Mouse (Mus musculus) forebrain, embryonic 14.5 days (tissue): ENCODE results near the gene Rcbtb2. TPM values are rescaled to one million over a fixed set of nuclear protein-coding genes. Genes with fewer than 3 reads are reported as not detected.

Experiments
- ATAC-seq: fragments of 200-750 bp; cut with Nextera tagmentation; 2 replicates; pipeline ENCODE4 v1.8.0; 2017; ENCODE audit warnings: mild to moderate bottlenecking, moderate library complexity
- DNase-seq: peaks from one replicate; pipeline ENCODE4 v3.0.0-alpha.2; 2015; ENCODE audit warnings: low spot score
- H3K27ac ChIP-seq: fragments of 300-500 bp; sonication (generic); 2 replicates; pipeline ENCODE4 v1.5.1; 2014; ENCODE audit warnings: low read depth, mild to moderate bottlenecking, control low read depth, low read length, moderate library complexity
- H3K27me3 ChIP-seq: fragments of 300-500 bp; sonication (generic); replicated peaks from 2 replicates; pipeline ENCODE4 v1.6.1; 2014; ENCODE audit warnings: low read length, control low read depth, mixed read lengths; ENCODE audit not compliant: control insufficient read depth, insufficient read depth
- H3K36me3 ChIP-seq: fragments of 300-500 bp; sonication (generic); 2 replicates; pipeline ENCODE4 v1.6.1; 2014; ENCODE audit warnings: low read length, control low read depth; ENCODE audit not compliant: control insufficient read depth, insufficient read depth
- H3K4me1 ChIP-seq: fragments of 300-500 bp; sonication (generic); 2 replicates; pipeline ENCODE4 v1.6.1; 2014; ENCODE audit warnings: antibody characterized with exemption, low read length, control low read depth; ENCODE audit not compliant: control insufficient read depth, insufficient read depth
- H3K4me2 ChIP-seq: fragments of 300-500 bp; sonication (generic); 2 replicates; pipeline ENCODE4 v1.6.1; 2014; ENCODE audit warnings: mild to moderate bottlenecking, control low read depth, low read length
- H3K4me3 ChIP-seq: fragments of 300-500 bp; sonication (generic); 2 replicates; pipeline ENCODE4 v1.5.1; 2014; ENCODE audit warnings: low read depth, low read length, control low read depth
- H3K9ac ChIP-seq: fragments of 300-500 bp; sonication (generic); 2 replicates; pipeline ENCODE4 v1.6.1; 2014; ENCODE audit warnings: mild to moderate bottlenecking, low read length, control low read depth, moderate library complexity
- H3K9me3 ChIP-seq: fragments of 300-500 bp; sonication (generic); replicated peaks from 2 replicates; pipeline ENCODE4 v1.6.1; 2016; ENCODE audit warnings: low read length, control low read depth, mixed read lengths; ENCODE audit not compliant: control insufficient read depth
- WGBS: fragments of 180-500 bp; shearing (Covaris S2); extraction: QIAGEN DNeasy Blood & Tissue Kit; methylation state at CpG from one replicate; pipeline ENCODE4 v1.1.7; 2014; 5-methylcytosine and 5-hydroxymethylcytosine counted together
- polyA plus RNA-seq: library from polyadenylated mRNA; unstranded; fragments of >200 nt; fragmentation: Nextera tagmentation; extraction: Ambion mirVana; gene quantifications from 2 replicates; pipeline ENCODE4 v1.2.1, GENCODE M21; 2014

Gene Rcbtb2
- polyA plus RNA-seq, 1 experiment from 2014 or later: 83.1 TPM

DNA sequence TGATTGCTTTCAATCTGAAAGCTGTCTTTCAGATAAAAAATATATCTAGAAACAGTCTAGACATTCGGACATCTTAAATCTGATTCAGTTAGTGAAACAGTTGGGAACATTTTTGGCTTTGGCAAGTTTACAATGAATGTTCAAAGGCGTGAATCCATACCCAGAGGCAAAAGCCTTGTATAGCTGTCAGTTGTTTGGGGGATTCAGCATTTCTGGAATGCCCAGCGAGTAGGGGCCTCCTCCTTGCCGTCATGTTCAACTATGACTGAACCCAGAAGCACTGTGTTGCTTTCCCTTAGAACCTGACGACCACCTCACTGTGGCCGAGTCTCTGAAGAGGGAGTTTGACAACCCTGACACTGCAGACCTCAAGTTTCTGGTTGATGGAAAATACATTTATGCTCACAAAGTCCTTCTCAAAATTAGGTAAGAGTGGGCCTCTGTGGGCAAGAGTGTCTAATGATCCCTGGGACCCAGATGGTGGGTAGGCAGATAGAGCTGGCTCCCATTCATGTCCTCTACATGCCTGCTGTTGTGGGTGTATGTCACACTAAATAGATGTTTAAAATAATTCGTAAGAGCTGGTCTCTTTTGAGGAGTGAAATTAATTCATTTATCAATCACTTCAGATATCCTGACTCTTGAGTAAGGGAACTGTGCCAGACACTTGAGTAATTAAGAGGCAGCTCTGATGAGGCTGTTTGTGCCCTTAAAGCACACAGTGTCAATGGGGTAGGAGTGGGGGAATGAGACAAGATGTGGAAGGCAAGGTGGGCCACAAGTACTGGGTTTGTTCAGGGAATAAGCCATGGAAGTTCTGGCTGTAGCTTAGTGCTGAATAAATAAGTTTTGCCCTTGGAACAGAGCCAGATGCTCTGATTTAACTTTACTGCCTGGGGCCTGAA is 51.5 kb downstream of the Rcbtb2 start:
- no peaks in the 10 kb centered on the region for H3K9me3 ChIP-seq
- ATAC-seq (peak; percentile 77), DNase-seq (peak; percentile 79)
- peaks cover 73% of the 10 kb centered on the region for H3K36me3 ChIP-seq
- H3K4me3 ChIP-seq: no peak overlapping the region
- WGBS: 43% methylated on average over 7 of the region's 7 CpGs
- no peaks in the 10 kb centered on the region for H3K27me3 ChIP-seq
- peak overlapping the region; percentile 78 for H3K27ac ChIP-seq
- peaks cover 6% of the 10 kb centered on the region; the same call in 1 of the 2 replicates for H3K4me1 ChIP-seq
- H3K4me2 ChIP-seq: no peak overlapping the region
- no peak overlapping the region for H3K9ac ChIP-seq

- Histone ChIP-seq H3K4me1 (peaks cover 6% of the 10 kb centered on the region; the same call in 1 of the 2 replicates), H3K27ac (peak overlapping the region; percentile 78), H3K4me2 (no peak overlapping the region), H3K9me3 (no peaks in the 10 kb centered on the region), H3K27me3 (no peaks in the 10 kb centered on the region), H3K4me3 (no peak overlapping the region), H3K9ac (no peak overlapping the region), H3K36me3 (peaks cover 73% of the 10 kb centered on the region)
- WGBS: 85% methylated on average over 1 of the region's 1 CpGs
- DNase-seq: no peak
- no peak for ATAC-seq
Observed at GRCm38 (mm10) chr14:73175031-73175430, 52.2 kb downstream of the Rcbtb2 start.

DNA sequence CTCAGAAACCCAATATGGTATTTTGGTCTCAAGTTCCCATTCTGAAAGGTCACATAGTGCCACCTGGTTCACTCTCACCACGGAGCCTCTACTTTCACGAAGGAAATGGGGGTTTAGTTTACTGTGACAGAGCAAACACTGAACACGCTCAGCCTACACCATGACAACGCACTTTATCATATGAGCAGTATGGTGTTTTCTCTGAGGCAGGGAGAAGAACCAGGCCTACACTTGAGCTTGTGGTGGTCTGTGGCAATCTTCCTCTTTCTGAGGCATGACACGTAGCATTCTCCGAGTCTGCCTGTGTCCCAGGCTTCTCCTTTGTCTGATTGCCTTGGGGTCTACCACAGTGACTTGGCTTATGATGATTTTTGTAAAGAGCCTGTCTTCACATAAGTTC is 53.0 kb downstream of the Rcbtb2 start:
- WGBS: 93% methylated on average over 6 of the region's 6 CpGs
- Histone ChIP-seq H3K4me3 (no peak overlapping the region), H3K27me3 (no peaks in the 10 kb centered on the region), H3K4me1 (peaks cover 8% of the 10 kb centered on the region; the same call in 1 of the 2 replicates), H3K9me3 (no peaks in the 10 kb centered on the region), H3K9ac (no peak overlapping the region), H3K36me3 (peaks cover 73% of the 10 kb centered on the region), H3K27ac (no peak overlapping the region), H3K4me2 (no peak overlapping the region)
- DNase-seq: no peak
- no peak for ATAC-seq

GRCm38 (mm10) chr14:73176266-73176665 is 53.4 kb downstream of the Rcbtb2 start:
- ATAC-seq (no peak), DNase-seq (no peak)
- H3K9ac ChIP-seq: no peak overlapping the region
- peaks cover 73% of the 10 kb centered on the region for H3K36me3 ChIP-seq
- no peak overlapping the region for H3K27ac ChIP-seq
- H3K4me3 ChIP-seq: no peak overlapping the region
- H3K4me2 ChIP-seq: no peak overlapping the region
- no peaks in the 10 kb centered on the region for H3K9me3 ChIP-seq
- no peaks in the 10 kb centered on the region for H3K27me3 ChIP-seq
- H3K4me1 ChIP-seq: peaks cover 8% of the 10 kb centered on the region; the same call in 1 of the 2 replicates
- 85% methylated on average over 5 of the region's 5 CpGs for WGBS

GRCm38 (mm10) chr14:73177961-73178360 is 55.1 kb downstream of the Rcbtb2 start:
- peaks cover 74% of the 10 kb centered on the region for H3K36me3 ChIP-seq

DNA sequence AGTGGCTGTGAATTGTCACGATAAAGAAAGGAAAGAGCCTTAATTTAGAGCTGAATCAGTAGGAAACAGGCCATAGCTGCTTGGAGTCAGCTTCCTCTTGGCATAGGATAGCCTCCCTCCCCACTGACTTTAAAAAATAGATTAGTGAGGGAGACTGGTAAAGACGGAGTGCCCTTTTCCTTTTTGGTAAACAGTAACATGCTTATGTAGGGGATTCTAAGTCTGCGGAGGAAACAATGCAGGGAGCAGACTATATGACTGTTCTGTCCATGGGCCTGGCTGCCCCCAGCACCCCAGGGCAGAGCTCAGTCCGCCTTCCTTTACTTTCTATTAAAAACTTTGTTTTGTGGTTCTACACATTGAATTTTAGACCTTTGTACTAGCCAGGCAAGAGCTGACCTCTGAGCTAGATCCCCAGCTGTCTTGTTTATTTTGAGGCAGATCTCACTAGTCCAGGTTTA is 56.4 kb downstream of the Rcbtb2 start:
- no peak overlapping the region for H3K4me2 ChIP-seq
- ATAC-seq: no peak
- 90% methylated on average over 4 of the region's 4 CpGs for WGBS
- H3K27ac ChIP-seq: no peak overlapping the region
- no peaks in the 10 kb centered on the region for H3K27me3 ChIP-seq
- H3K9ac ChIP-seq: no peak overlapping the region
- DNase-seq: no peak
- H3K9me3 ChIP-seq: no peaks in the 10 kb centered on the region
- H3K4me1 ChIP-seq: peaks cover 6% of the 10 kb centered on the region; the same call in 1 of the 2 replicates
- H3K4me3 ChIP-seq: no peak overlapping the region
- peaks cover 65% of the 10 kb centered on the region for H3K36me3 ChIP-seq

More at GRCm38 (mm10) chr14:73177961-73178360, 55.1 kb downstream of the Rcbtb2 start:
- no peak for DNase-seq
- ATAC-seq: no peak
- Histone ChIP-seq H3K9me3 (no peaks in the 10 kb centered on the region), H3K9ac (no peak overlapping the region), H3K27ac (no peak overlapping the region), H3K4me2 (no peak overlapping the region), H3K27me3 (no peaks in the 10 kb centered on the region), H3K4me1 (peaks cover 8% of the 10 kb centered on the region; the same call in 1 of the 2 replicates), H3K4me3 (no peak overlapping the region)
- WGBS: 88% methylated on average over 11 of the region's 11 CpGs

DNA sequence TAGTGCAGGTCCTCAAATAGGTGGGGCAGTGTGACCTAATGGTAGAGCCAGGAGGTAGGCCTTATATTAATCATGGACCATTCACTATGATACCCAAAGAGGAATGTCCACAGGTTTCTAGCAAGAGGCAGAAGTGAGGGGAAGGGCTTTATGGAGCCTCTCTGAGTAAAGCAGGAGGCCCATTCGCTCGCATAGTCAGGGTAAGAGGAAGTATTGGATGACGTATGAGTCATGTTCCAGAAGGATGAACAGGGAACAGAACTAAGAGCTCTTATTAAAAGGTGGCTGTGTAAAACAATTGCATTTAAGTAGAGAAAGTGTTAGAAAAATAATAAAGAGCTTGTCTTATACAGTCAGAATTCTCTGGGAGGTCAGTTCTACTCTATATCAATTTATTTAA is 57.8 kb downstream of the Rcbtb2 start:
- DNase-seq (no peak), ATAC-seq (no peak)
- 84% methylated on average over 3 of the region's 3 CpGs for WGBS
- Histone ChIP-seq H3K36me3 (peaks cover 64% of the 10 kb centered on the region), H3K9ac (no peak overlapping the region), H3K4me2 (no peak overlapping the region), H3K4me1 (0 out of 2 replicates have a peak, but pooled peaks cover 2% of the 10 kb centered on the region), H3K9me3 (no peaks in the 10 kb centered on the region), H3K27ac (no peak overlapping the region), H3K27me3 (no peaks in the 10 kb centered on the region), H3K4me3 (no peak overlapping the region)

DNA sequence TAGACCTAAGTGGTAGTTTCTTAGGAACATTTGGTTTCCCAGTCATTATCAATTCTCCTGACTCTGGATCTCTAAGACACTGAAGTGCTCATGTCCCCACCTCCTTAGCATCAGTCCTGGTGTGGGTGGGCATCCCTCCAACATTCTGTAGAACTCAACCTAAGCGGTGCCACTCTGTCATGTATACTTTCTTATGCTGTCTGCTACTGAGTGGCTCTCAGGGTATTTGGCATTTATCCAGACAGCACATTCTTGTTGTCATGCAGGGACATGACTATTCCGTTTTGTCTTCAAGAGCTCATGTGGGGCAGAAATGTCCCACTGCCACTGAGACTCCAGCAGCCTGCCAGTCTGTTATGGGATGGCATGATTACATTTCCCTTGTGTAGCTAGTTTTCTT is 58.3 kb downstream of the Rcbtb2 start:
- ATAC-seq (peak; percentile 61; the same call in 1 of the 2 replicates), DNase-seq (peak; percentile 63)
- Histone ChIP-seq H3K9me3 (no peaks in the 10 kb centered on the region), H3K4me2 (no peak overlapping the region), H3K27me3 (no peaks in the 10 kb centered on the region), H3K4me3 (no peak overlapping the region), H3K36me3 (peaks cover 60% of the 10 kb centered on the region), H3K9ac (no peak overlapping the region), H3K27ac (no peak overlapping the region), H3K4me1 (0 out of 2 replicates have a peak, but pooled peaks cover 2% of the 10 kb centered on the region)
- 22% methylated on average over 2 of the region's 2 CpGs for WGBS

DNA sequence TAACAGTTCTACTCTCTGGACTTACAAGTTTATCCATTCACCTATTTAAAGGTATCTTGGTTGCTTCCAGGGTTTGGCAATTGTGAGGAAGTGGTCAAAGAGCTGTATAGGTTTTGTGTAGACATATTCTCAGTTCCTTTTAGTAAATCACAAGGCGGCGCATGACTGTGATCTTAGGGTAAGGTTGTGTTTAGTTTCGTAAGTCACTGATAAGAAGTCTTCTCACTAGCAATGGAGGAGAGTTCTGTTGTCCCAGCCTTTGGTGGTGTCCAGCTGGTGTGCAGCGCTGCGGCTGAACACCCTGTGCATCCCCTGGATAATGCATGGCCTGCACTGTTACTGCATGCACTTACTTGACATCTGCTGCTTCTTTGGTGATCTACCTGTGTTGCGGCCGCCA is 64.0 kb downstream of the Rcbtb2 start:
- H3K9me3 ChIP-seq: no peaks in the 10 kb centered on the region
- DNase-seq (no peak), ATAC-seq (no peak)
- no peak overlapping the region for H3K9ac ChIP-seq
- no peak overlapping the region for H3K27ac ChIP-seq
- H3K4me3 ChIP-seq: no peak overlapping the region
- 88% methylated on average over 7 of the region's 7 CpGs for WGBS
- no peaks in the 10 kb centered on the region for H3K4me1 ChIP-seq
- H3K27me3 ChIP-seq: no peaks in the 10 kb centered on the region
- H3K36me3 ChIP-seq: peaks cover 31% of the 10 kb centered on the region
- no peak overlapping the region for H3K4me2 ChIP-seq
